Mouse (Mus musculus): ENCODE results near the gene D6Ertd527e.

- TF ChIP-seq POLR2A (IDR thresholded peaks at IDR 0.05; ENCODE audit: borderline replicate concordance, insufficient read depth, low read length) (no peak), CTCF (IDR thresholded peaks at IDR 0.05; ENCODE audit: borderline replicate concordance, insufficient read depth, low read depth, low read length) (no peak)
Measured at GRCm38 (mm10) chr6:87063586-87063985, 41.0 kb upstream of the D6Ertd527e start.

Measured in cerebellum, adult 2 months (tissue).